Mouse (Mus musculus): ENCODE data around the gene Hist2h3b.

GRCm38 (mm10) chr3:96221640-96222038 lies 46.8 kb upstream of the Hist2h3b start:
- TF ChIP-seq CTCF (IDR thresholded peaks at IDR 0.05; ENCODE audit: extremely low read depth, insufficient read depth, low read length), result no peak
- no peak for TF ChIP-seq POLR2A (IDR thresholded peaks at IDR 0.05; ENCODE audit: extremely low read depth, insufficient read depth, low read length)

Data from cortical plate, adult 2 months (tissue).